Mouse (Mus musculus) spleen, adult 12 weeks (tissue): Measurements from ENCODE around the gene Pkmyt1.

Experiments used
- DNase-seq: peaks from one replicate; pipeline ENCODE4 v3.0.0; 2022; ENCODE audit warnings: low spot score

Pkmyt1 gene

DNA sequence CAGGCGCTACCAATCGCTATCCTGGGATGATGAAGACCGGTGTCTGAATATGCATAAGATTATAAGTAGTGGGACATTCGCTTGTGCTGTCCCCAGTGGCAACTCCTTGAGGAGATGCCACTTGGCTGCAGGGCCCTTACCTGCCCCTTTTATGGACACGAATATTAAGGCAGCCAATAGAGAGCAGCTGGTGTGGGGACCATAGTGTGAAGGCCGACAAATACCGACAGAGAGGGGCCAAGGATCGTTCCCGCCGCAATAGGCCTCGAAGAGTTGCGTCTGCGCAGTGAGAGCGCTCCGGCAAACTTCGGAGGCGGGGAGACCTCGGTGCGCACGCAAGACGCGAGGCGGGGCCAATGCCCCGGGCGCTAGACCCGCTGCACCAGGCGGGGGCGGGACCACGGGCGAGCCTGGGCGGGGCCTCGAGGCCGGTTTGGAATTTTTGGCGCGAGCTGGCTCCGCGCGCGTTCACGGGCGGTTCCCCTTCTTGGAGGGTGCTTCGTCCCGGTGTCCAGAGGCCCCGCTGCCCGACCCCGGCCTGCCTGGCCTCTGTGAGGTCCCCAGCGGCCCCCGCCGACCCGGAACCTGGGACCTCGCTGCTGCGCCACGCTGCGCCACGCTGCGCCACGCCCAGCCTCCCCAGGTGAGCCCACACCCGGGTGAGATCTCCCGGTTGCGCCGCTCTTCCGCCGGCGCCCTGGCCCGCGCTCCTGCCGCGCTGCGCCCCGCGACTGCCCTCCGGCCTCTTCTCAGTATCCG, at the start of gene Pkmyt1:
Gene Pkmyt1, plus strand, starts transcription at position 338 of the 759 bp plus-strand sequence.
- DNase-seq, result peak; percentile 96

DNA sequence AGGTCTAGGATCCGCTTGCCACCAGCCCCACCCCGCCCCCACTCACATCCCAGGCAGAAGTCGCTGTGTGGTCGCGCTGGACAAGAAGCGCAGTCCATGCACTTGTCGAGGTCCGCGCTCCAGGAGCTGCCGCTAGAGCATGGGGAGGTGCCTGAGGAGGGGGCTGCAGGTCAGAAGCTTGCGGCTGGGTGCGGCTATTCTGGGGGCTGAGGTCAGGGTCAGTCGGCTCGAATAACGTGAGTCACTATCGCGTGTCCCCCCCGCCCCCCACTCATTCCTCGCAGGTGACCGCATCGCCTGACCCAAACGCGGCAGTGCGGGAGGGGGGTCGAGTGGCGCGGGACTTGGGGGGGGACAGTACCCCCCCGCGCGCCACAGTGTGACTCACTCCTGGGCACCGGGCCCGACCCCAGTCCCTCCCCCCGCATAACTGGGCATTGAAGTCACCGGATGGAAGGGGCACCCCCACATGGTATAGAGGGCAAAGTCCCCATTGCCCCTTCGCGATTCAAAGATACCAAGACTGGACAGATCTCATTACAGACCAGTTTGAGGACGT, 49.6 kb upstream of the Pkmyt1 start:
- no peak for DNase-seq

DNA sequence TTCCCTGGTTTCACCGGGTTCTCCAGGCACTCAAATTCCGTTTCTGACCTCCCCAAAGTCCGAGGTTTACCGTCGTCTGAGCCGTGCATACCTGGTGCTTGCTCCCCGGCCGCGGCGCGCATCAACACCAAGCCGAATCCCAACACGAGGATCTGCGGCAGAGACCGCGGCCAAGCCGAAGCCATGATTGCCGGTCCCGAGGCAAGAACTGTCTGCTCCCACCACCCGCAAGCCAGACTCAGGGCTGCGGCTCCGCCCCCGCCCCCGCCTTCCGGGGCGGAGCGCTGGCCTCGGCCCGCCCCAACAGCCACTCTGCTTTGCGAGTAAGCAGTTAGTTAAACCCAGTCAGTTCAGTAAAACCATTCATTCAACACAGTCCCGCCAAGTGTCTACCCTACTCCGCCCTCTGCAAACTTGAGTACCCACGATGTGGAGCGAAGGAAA, 48.9 kb upstream of the Pkmyt1 start, which contains the start of gene Tnfrsf12a:
Gene Tnfrsf12a, minus strand, starts transcription at position 233 of the 444 bp plus-strand sequence.
- DNase-seq, result peak; percentile 76

DNA sequence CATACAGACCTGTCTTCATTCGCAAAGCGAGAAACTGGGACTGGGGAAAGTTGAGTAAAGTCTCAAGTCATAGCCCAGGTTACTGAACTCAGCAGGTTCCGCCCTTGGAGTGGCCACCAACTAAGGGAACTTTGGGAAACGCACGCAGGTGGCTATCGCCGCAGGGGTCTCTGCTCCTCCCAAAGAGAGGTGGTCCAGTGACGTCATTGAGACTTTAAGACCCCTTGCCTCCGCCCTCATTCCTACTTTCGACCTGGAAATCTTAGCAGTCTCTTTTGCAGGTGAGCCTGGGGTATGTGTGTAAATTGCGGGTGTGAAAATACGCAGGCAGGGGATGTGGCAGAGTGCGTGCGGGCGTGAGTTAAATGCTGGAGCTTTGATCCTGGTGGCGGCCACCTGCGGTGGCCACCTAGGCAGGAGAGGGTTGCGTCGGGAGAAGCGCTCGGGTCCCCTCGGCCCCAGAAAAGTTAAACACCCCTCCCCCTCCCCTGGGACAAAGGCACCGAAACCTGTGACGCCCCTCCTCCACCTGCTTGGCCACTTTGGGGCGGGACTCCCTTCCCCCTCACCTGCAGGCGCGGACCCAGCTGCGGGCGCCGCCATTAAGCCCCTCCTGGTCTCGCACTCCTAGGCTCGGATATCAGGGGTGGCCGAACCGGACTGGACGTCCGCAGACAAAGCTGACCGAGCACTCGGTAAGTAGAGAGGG, 46.9 kb upstream of the Pkmyt1 start, which contains the start of gene Cldn6:
Gene Cldn6, plus strand, starts transcription at position 123 of the 709 bp plus-strand sequence.
- DNase-seq, result no peak

DNA sequence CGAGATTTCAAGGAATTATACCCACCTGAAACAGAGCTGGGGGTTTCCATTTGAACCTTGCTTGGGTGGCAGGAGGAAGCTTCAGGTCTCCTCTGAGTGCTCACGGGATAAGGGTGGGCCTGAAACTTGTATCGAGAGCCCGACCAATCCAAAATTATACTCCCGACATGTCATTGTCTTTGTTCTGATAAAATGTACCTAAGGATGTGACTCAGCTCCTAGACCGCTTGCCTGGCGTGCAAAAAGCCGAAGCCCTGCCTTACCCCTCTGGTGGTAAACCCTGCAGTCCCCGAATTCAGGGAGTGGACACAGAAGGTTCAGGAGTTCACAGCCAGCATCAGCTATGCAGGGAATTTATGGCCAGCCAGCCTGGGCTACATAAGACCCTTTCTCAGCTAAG, 45.8 kb upstream of the Pkmyt1 start:
- no peak for DNase-seq

DNA sequence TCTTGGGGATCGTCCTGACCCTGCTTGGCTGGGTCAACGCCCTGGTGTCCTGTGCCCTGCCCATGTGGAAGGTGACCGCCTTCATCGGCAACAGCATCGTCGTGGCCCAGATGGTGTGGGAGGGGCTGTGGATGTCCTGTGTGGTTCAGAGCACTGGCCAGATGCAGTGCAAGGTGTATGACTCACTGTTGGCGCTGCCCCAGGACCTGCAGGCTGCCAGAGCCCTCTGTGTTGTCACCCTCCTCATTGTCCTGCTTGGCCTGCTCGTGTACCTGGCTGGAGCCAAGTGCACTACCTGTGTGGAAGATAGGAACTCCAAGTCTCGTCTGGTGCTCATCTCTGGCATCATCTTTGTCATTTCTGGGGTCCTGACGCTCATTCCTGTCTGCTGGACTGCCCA, 45.0 kb upstream of the Pkmyt1 start:
- no peak for DNase-seq

DNA sequence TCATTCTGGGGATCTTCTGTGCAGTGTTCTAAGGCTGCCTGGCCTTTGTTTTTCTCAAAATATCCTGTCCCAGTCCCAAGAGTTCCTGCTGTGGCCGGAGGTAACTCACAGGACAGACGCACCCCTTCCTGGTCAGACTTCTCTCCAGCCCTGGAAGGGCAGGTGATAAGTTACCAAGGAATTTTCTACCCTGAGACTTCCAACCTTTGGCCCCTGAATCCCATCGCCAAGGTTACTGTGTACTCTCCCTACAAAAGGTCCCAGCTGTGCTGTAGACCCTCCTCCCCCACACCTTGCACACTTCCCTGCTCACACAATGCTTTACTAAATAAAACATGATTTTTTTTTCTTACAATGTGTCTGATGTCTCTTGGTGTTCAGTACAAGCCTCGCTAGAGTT, 44.0 kb upstream of the Pkmyt1 start:
- DNase-seq, result no peak

DNA sequence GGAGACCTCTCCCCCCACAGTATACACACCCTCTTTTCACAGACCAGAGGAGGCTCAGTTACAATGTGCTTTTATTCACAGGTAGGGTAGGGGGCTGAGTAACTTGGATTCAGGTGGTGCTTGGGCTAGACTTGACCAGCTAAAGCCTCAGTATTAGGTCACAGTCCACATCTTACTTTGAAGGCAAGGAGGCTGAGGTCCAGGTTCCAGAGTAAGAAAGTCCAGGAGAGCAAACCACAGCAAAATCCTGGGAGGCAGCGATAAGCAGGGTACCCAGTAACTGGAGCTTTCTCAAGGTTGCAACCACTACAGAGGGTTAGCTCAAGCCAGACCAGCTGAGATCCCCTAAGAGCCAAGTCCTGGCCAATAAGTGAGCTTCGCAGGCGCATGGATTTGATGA, 43.6 kb upstream of the Pkmyt1 start:
- no peak for DNase-seq

DNA sequence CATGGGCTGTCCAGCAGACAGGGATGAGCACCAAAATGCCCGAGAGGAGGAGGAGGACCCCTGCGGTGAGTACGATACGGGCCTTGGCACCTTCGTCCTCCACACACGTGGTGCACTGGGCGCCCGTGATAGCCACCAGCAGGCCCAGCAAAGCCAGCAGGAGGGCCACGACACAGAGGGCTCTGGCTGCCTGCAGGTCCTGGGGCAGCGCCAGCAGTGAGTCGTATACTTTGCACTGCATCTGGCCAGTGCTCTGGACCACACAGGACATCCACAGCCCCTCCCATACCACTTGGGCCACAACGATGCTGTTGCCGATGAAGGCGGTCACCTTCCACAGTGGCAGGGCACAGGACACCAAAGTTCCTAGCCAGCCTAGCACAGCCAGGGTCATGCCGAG, 42.9 kb upstream of the Pkmyt1 start:
- DNase-seq, result no peak

DNA sequence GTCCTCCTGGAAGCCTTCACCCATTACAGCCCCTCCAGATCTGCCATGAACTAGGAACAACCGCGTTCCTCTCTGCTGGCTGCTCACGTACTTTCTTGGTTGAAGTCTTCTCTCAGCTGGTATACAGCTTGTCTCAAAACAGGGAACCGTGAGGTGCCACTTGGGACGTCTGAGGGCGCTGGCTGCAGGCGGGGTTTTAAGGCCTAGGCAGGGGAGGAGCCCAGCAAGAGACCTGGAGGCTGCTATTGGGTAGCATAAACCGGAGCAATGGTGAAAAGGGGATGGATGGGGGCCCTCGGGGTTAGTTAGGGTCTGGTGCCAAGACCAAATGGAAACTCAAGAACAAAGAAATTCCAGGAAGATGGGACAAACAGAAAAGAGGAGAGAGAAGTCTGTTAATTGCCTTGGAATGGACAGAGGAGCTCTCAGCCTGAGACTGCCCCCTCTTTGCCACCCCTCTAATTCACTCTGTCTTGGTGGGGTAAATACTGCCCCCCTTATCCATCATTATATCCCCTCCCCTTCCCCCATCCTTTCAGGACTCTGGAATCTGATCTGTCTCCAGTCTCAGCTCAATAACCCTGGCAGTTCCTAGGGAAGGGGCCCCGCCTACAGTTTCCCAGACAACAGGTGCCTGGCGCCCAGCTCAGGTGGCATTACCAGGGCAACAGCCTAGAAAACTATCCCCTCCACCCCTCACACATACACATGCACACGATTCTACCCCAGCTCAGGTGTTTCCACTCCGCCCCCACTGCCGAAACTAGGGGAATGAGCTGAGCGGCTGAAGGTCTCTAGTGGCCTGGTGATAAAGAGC, 42.1 kb upstream of the Pkmyt1 start, which contains the start of gene Cldn9:
Gene Cldn9, minus strand, starts transcription at position 171 of the 817 bp plus-strand sequence.
- no peak for DNase-seq

DNA sequence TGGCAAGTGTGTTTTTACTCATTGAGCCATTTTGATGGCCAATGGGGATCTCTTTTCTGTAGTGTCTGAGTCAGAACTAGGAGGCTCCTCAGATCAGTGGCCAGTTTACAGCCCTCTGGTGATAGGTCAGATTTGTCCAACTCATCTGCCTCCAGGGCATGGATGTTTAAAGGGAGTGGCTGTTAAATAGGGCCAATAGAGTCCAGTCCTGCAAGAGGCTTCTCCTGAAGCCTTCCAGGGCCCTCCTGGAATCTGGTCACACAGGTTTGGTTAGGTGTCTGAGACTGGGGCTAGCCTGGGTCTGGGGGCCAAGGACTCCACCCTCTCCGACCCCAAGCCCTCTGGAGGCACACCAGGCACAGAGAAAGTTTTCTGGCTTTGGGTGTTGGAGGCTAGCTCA, 31.6 kb upstream of the Pkmyt1 start:
- no peak for DNase-seq

DNA sequence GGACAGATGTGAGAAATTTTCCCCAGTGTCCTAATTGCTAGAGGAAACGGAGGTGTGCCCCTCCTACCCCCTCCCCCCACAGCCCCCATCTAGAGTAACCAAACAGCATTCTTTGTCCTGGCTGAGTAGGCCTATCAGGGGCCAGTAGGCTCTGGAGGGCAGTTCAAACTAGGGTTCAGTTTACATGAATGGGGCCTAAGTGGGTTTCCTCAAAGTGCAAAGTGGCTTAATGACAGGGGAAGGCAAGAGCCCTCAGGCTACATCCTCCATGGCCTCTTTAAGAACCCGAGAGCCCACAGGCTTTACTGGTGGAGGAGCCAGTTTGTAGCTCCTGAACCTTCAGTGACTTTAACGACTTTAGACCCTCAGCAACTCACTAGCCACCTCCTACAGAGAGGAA, 30.3 kb upstream of the Pkmyt1 start:
- no peak for DNase-seq

DNA sequence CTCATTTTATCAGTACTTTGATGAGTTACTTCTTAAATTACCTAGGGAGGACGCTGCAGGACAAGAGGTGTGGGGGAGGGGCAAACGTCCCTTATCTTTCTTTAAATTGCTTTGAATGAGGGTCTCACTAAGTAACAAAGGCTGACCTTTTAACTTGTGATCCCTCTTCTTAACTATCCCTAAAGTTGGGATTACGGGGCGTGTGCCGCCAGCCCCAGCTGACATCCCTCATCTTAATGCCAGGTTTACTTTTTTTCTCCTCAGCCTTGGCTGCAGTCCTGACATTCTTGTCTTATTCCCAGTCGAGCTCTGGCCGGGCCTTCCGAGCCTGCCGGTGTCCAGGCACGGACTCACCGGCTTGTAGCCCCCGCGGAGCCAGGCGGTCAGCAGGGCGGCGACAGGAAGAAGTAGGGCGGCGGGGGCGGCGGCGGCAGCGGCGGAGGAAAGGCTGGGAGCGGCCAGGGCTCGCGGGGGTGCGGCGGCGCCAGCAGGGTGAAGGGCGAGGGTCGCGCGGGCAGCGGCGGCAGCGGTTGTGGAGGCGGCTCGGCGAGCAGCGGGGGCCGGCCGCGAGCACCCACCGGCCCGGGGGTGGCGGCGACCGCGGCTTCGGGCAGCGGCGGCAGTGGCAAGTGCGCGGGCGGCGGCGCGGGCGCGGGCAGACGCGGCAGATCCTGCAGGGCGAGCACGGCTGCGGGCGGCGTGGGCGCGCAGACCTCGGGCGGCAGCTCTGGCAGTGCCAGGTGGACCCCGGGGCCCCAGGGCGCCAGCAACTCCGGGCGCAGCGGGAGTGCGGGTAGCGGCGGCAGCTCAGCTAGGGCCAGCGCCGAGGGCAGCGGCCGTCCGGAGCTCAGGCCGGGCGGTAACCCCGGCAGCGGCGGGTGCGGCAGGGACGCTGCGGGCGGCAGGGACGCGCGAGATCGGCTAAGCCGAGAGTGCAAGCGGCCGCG, 26.7 kb upstream of the Pkmyt1 start:
- no peak for DNase-seq

DNA sequence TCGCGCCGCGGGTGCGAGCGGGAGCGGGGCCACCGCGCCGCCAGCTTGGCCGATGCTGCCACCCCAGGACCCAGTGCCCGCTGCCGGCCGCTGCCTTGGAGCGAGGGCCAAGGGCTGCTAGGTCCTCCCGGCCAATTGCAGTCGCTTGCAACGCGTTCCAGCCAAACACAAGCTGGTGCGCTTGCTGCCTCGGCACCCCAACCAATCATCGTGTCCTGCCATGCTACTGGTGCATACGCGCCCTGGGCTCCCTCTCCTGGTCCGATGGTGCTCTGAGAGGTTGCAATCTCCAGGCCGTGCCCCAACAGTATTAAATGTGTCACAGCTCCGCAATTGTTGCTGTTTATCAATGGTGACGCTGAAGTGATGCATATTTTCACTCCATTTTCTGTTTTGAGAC, 26.1 kb upstream of the Pkmyt1 start:
- peak; percentile 34 for DNase-seq

DNA sequence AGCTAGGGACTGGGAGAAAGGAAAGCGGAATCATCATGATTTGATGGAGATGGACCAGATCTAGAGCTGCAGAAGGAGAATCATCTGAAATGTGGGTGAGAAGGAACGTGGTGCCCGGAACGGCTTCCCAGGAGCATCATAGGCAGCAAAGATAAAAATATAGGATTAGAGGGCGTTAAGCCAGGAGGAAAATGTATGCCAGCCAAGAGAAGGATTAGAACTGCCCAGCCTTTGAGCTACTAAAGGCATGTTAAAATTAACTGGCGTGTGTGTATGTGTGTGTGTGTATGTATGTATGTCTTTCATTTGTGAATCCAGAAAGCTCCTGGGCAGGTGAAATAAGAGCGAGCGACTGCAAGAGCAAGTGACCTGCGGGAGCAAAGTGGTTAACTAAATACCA, 22.8 kb upstream of the Pkmyt1 start:
- DNase-seq, result no peak

DNA sequence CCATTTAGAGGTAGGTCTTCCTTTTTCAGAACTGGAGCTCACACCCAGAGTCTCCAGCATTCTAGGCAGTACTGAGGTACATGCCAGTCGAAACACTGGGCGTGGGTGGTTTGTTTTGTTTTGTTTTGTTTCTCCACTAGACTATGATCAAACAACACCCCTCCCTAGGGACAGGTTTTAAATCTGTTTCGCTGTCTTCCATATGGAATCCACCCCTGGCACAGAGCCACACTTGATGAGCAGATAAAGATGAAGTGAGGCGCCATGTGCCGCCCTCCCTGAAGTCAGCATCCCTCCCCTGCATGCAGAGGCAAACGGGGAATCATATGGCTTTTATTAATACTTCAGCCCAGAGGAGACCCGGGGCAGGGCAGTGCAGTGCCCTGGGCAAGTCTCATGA, 21.4 kb upstream of the Pkmyt1 start:
- no peak for DNase-seq

DNA sequence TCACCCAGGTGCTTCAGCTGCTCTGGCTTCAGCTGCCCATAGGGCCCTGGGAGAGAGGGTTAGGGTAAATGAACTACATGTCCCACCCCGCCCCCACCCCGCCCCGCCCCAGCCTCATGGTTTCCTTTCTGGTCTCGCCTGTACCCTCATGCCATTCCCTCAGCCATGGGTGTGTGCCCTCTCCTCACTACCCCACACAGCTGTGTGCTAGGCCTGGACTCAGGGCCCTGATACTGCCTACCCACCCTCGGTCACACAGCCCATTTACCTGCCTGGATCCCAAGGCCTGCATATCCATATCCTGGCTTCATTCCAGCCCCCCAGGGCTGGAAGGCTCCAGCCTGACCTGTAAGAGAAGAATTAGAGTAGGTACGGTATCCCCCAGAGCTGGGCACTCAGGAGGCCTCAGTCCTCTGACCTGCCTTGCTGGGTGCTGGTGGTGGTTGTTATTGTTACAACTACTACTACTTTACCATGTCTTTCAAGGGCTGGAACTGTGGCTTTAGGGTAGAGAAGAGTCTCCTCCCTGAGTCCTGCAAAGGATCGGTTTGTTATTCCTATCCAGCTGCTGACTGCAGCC, 20.5 kb upstream of the Pkmyt1 start:
- DNase-seq, result no peak

DNA sequence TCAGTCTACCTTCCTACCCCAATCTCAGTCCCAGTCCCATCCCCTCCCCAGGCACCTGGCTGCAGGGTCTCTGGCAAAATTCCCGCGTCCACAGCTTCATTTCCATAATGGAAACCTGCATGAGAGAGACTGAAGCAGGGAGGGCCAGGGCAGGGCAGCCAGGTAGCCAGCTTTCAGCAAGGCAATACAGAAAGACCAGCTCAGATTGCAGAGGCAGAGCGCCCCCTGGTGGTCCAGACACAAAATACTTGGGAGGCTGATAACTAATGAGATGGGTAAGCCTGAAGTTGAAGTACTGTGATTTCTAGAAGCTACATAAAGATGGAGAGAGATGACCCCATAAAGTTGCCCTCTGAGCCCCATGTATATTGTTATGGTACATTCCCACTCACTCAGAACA, 19.9 kb upstream of the Pkmyt1 start:
- DNase-seq, result peak; percentile 58

DNA sequence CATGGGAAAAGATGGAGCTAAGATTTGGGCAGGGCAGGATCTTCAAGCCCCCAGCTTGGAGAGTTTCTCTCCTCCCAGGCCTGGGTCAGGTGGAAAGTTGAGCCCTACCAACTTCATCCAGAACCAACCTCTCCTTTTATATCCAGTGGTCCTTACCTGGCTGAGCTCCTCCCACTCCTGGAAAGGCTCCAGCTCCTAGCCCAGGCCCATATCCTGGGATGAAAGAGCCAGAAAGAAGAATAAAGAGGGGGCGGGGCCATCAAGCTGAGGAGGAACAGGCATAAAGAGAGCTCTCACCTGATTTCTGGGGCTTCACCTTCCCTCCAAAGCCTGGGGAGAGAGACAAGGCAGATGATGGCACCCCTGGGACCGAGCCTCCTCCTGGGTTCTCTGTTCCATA, 9.1 kb upstream of the Pkmyt1 start:
- DNase-seq, result no peak

DNA sequence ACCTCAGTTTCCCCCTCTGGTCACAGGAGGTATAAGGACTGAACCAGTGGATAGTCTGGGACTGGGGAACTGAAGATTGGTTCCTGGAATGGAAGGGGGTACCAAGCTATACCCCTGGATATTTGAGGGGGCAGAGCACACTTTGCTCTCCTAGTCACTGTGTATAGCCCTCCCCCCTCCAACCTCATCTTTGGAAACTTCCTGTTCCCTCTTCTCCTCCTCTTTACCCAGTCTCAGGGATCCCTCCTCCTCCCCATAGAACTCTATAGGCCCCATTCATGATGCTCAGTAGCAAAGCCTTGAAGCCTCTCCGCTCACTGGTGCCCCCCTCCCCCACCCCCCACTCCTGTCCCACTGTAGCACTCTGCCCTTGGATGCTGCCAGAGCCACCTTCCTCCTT, 6.7 kb upstream of the Pkmyt1 start:
- DNase-seq, result no peak

DNA sequence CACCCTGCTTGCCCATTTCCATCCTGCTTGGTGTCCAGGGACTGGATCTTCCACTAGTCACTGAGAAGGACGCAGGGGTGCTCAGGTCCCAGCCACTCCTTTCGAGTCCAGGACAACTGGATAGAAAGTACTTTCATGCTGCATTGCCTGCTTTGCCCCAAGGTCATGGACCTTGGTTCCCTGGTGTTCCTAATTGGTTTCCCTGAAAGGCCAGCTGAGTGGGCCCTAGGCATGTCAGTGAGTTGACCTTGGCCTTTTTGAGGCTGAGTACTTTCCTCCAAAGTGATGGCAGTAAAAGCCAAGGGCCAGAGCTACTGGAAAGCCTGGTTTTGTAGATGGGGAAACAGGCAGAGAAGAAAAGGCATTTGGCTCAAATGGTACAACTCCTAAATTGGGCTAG, 4.2 kb upstream of the Pkmyt1 start:
- no peak for DNase-seq
